Mouse (Mus musculus): ENCODE data around the gene Elane. TPM values are rescaled to one million over a fixed set of nuclear protein-coding genes. Genes with fewer than 3 reads are reported as not detected.
A peak's percentile ranks its signal among the peaks of the same experiment; 100 is the strongest.
"Not testable (repeated sequence)": the region's sequence is repeated elsewhere in the genome, so short reads cannot be mapped to it uniquely, and the experiment has no call there.

The Elane gene
- polyA plus RNA-seq, 1 experiment from 2014 or later = 1.1 TPM

GRCm38 (mm10) chr10:79890670-79891069 lies 4.6 kb downstream of the Elane start, which contains the start of gene Cfd:
TSS of gene Cfd (plus strand) at chr10:79890853.
- 52% methylated on average over 5 of the region's 5 CpGs for WGBS
- H3K27me3 ChIP-seq (replicated peaks) = no peaks in the 10 kb centered on the region
- no peak within 1 kb of the TSS for H3K27ac ChIP-seq
- H3K9ac ChIP-seq = no peak within 1 kb of the TSS
- ATAC-seq = no peak
- no peaks in the 10 kb centered on the region for H3K4me1 ChIP-seq (replicated peaks)
- peaks cover 7% of the 10 kb centered on the region; the same call in 1 of the 2 replicates for H3K36me3 ChIP-seq
- no peak within 1 kb of the TSS for H3K4me2 ChIP-seq (replicated peaks)
- H3K4me3 ChIP-seq (replicated peaks) = no peak within 1 kb of the TSS
- H3K9me3 ChIP-seq = no peaks in the 10 kb centered on the region

GRCm38 (mm10) chr10:79892451-79893118 lies 6.5 kb downstream of the Elane start:
- H3K9me3 ChIP-seq; H3K4me1 ChIP-seq (replicated peaks); H3K9ac ChIP-seq; H3K27me3 ChIP-seq (replicated peaks); H3K4me3 ChIP-seq (replicated peaks); H3K27ac ChIP-seq; H3K4me2 ChIP-seq (replicated peaks): not testable (repeated sequence)
- peak; percentile 60 for ATAC-seq
- WGBS = 44% methylated on average over 22 of the region's 22 CpGs
- H3K36me3 ChIP-seq = peaks cover 13% of the 10 kb centered on the region; the same call in 1 of the 2 replicates

GRCm38 (mm10) chr10:79896306-79896705 lies 10.3 kb downstream of the Elane start:
- Histone ChIP-seq H3K4me1 (replicated peaks) (peaks cover 15% of the 10 kb centered on the region), H3K9me3 (no peaks in the 10 kb centered on the region), H3K27ac (no peak overlapping the region), H3K9ac (no peak overlapping the region), H3K36me3 (peaks cover 25% of the 10 kb centered on the region), H3K4me2 (replicated peaks) (no peak overlapping the region), H3K27me3 (replicated peaks) (no peaks in the 10 kb centered on the region), H3K4me3 (replicated peaks) (no peak overlapping the region)
- ATAC-seq = no peak
- WGBS = 89% methylated on average over 16 of the region's 16 CpGs

GRCm38 (mm10) chr10:79896814-79897213 lies 10.8 kb downstream of the Elane start:
- no peaks in the 10 kb centered on the region for H3K27me3 ChIP-seq (replicated peaks)
- no peak overlapping the region for H3K27ac ChIP-seq
- no peak overlapping the region for H3K9ac ChIP-seq
- H3K36me3 ChIP-seq = peaks cover 25% of the 10 kb centered on the region
- no peak overlapping the region for H3K4me2 ChIP-seq (replicated peaks)
- peaks cover 15% of the 10 kb centered on the region for H3K4me1 ChIP-seq (replicated peaks)
- peak; percentile 9; the same call in 1 of the 2 replicates for ATAC-seq
- no peak overlapping the region for H3K4me3 ChIP-seq (replicated peaks)
- 83% methylated on average over 13 of the region's 13 CpGs for WGBS
- H3K9me3 ChIP-seq = no peaks in the 10 kb centered on the region

GRCm38 (mm10) chr10:79897316-79898245 lies 11.5 kb downstream of the Elane start:
- ATAC-seq = peak; percentile 49
- H3K4me2 ChIP-seq (replicated peaks) = no peak overlapping the region
- no peaks in the 10 kb centered on the region for H3K9me3 ChIP-seq
- WGBS = 42% methylated on average over 20 of the region's 20 CpGs
- H3K4me1 ChIP-seq (replicated peaks) = peaks cover 15% of the 10 kb centered on the region
- peaks cover 26% of the 10 kb centered on the region for H3K36me3 ChIP-seq
- no peak overlapping the region for H3K9ac ChIP-seq
- no peaks in the 10 kb centered on the region for H3K27me3 ChIP-seq (replicated peaks)
- H3K4me3 ChIP-seq (replicated peaks) = no peak overlapping the region
- no peak overlapping the region for H3K27ac ChIP-seq

GRCm38 (mm10) chr10:79900951-79901410 lies 14.9 kb downstream of the Elane start:
- Histone ChIP-seq H3K9ac (no peak overlapping the region), H3K9me3 (no peaks in the 10 kb centered on the region), H3K4me1 (replicated peaks) (peaks cover 15% of the 10 kb centered on the region), H3K36me3 (peaks cover 34% of the 10 kb centered on the region), H3K4me3 (replicated peaks) (no peak overlapping the region), H3K27ac (no peak overlapping the region), H3K4me2 (replicated peaks) (no peak overlapping the region), H3K27me3 (replicated peaks) (no peaks in the 10 kb centered on the region)
- no peak for ATAC-seq
- 68% methylated on average over 2 of the region's 2 CpGs for WGBS

GRCm38 (mm10) chr10:79906712-79907111 lies 20.7 kb downstream of the Elane start:
- no peak overlapping the region for H3K9ac ChIP-seq
- no peak for ATAC-seq
- no peak overlapping the region for H3K4me3 ChIP-seq (replicated peaks)
- no peak overlapping the region for H3K4me2 ChIP-seq (replicated peaks)
- H3K27me3 ChIP-seq (replicated peaks) = no peaks in the 10 kb centered on the region
- peaks cover 10% of the 10 kb centered on the region for H3K4me1 ChIP-seq (replicated peaks)
- no peaks in the 10 kb centered on the region for H3K9me3 ChIP-seq
- H3K27ac ChIP-seq = no peak overlapping the region
- peaks cover 35% of the 10 kb centered on the region for H3K36me3 ChIP-seq
- WGBS = 94% methylated on average over 9 of the region's 9 CpGs

GRCm38 (mm10) chr10:79907415-79907814 lies 21.4 kb downstream of the Elane start:
- H3K27ac ChIP-seq = no peak overlapping the region
- H3K4me3 ChIP-seq (replicated peaks) = no peak overlapping the region
- H3K4me1 ChIP-seq (replicated peaks) = peaks cover 12% of the 10 kb centered on the region
- 90% methylated on average over 10 of the region's 10 CpGs for WGBS
- H3K36me3 ChIP-seq = peaks cover 37% of the 10 kb centered on the region
- H3K27me3 ChIP-seq (replicated peaks) = no peaks in the 10 kb centered on the region
- H3K9me3 ChIP-seq = no peaks in the 10 kb centered on the region
- H3K4me2 ChIP-seq (replicated peaks) = peak overlapping the region; percentile 64; the same call in 1 of the 2 replicates
- H3K9ac ChIP-seq = no peak overlapping the region
- no peak for ATAC-seq

GRCm38 (mm10) chr10:79908167-79909091 lies 22.4 kb downstream of the Elane start, which contains the start of gene Med16:
TSS of gene Med16 (minus strand) at chr10:79908923.
- Histone ChIP-seq H3K4me3 (replicated peaks) (peak within 1 kb of the TSS; percentile 81), H3K27me3 (replicated peaks) (no peaks in the 10 kb centered on the region), H3K9ac (peak within 1 kb of the TSS; percentile 93), H3K27ac (peak within 1 kb of the TSS; percentile 97), H3K4me2 (replicated peaks) (peak within 1 kb of the TSS; percentile 64), H3K9me3 (no peaks in the 10 kb centered on the region), H3K36me3 (peaks cover 33% of the 10 kb centered on the region), H3K4me1 (replicated peaks) (peaks cover 15% of the 10 kb centered on the region)
- peak; percentile 97 for ATAC-seq
- WGBS = 1% methylated on average over 52 of the region's 52 CpGs

- H3K9ac ChIP-seq = no peak overlapping the region
- peaks cover 33% of the 10 kb centered on the region for H3K36me3 ChIP-seq
- ATAC-seq = peak; percentile 69
These were observed 23.3 kb downstream of the Elane start for GRCm38 (mm10) chr10:79909092-79909922.

GRCm38 (mm10) chr10:79910556-79910955 lies 24.5 kb downstream of the Elane start, which contains the start of gene Gm26602:
TSS of gene Gm26602 (plus strand) at chr10:79910856.
- WGBS = 88% methylated on average over 4 of the region's 4 CpGs
- peaks cover 31% of the 10 kb centered on the region for H3K4me1 ChIP-seq (replicated peaks)
- no peak for ATAC-seq
- H3K36me3 ChIP-seq = peaks cover 23% of the 10 kb centered on the region
- H3K27me3 ChIP-seq (replicated peaks) = no peaks in the 10 kb centered on the region
- H3K27ac ChIP-seq = no peak within 1 kb of the TSS
- no peak within 1 kb of the TSS for H3K9ac ChIP-seq
- H3K4me2 ChIP-seq (replicated peaks) = no peak within 1 kb of the TSS
- no peaks in the 10 kb centered on the region for H3K9me3 ChIP-seq
- no peak within 1 kb of the TSS for H3K4me3 ChIP-seq (replicated peaks)

More at GRCm38 (mm10) chr10:79909092-79909922, 23.3 kb downstream of the Elane start:
- WGBS = 24% methylated on average over 14 of the region's 14 CpGs
- no peak overlapping the region for H3K4me3 ChIP-seq (replicated peaks)
- H3K4me2 ChIP-seq (replicated peaks) = peak overlapping the region; percentile 41
- peak overlapping the region; percentile 59; the same call in 1 of the 2 replicates for H3K27ac ChIP-seq
- peaks cover 18% of the 10 kb centered on the region for H3K4me1 ChIP-seq (replicated peaks)
- H3K9me3 ChIP-seq = no peaks in the 10 kb centered on the region
- no peaks in the 10 kb centered on the region for H3K27me3 ChIP-seq (replicated peaks)
